Comparison of ENCODE assay signal across 11 mouse cellular contexts in the genomic region with DNA sequence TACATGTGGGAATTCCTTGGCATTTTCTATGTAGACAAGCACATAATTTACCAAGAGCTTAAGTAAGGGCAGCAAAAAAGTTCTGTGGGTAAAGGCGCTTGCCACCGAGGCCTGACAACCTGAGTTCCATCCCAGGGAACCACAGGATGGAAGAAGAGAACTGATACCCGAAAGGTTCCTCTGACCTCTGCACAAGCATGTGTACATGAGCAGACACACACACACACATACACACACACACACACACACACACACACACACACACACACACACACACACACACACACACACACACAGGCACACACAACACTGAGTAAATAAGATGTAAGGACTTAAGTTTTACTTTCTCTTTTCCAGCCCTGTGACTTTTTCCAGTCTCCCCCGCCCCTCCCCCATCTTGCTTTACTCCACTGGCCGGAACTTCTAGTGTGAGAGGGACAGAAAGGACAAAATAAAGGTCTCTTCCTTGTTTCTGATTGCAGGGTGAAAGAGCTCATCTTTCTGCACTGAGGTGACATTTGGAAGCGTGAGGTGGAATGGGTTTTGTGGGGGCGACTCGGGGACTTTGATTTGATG. TPM values are rescaled to one million over a fixed set of nuclear protein-coding genes. Genes with fewer than 3 reads are reported as not detected.
A peak's percentile ranks its signal among the peaks of the same experiment; 100 is the strongest.
DNase-seq lines count a peak whose midpoint lies in the region; ATAC-seq lines count a peak whose summit lies in the region.
"Had no signal": no experiment of that assay in that cellular context is flagged by ENCODE, and none has a peak within 500 bp of the region (broad histone marks: within the 10 kb centered on the region; RNA-seq: fewer than 3 reads in every experiment).

No protein-coding gene starts in this region.

- WGBS in heart, embryonic 10.5 days: 59% methylated on average over 8 of the region's 8 CpGs
- 49% methylated on average over 8 of the region's 8 CpGs for WGBS in liver, embryonic 12.5 days (ENCODE audit: insufficient replicate concordance)
- 61% methylated on average over 8 of the region's 8 CpGs for WGBS in intestine, embryonic 15.5 days

- no peak for ATAC-seq in liver, embryonic 12.5 days
- no peak for ATAC-seq in intestine, embryonic 15.5 days

- H3K27ac ChIP-seq in heart, embryonic 10.5 days: peak overlapping the region; percentile 22; the same call in 1 of the 2 replicates
- no peak overlapping the region for H3K27ac ChIP-seq in liver, embryonic 12.5 days
- no peak overlapping the region for H3K27ac ChIP-seq in intestine, embryonic 15.5 days
- H3K27ac ChIP-seq: limb, embryonic 13.5 days had no signal

- no peaks in the 10 kb centered on the region for H3K9me3 ChIP-seq in heart, embryonic 10.5 days
- H3K9me3 ChIP-seq in liver, embryonic 12.5 days (replicated peaks): no peaks in the 10 kb centered on the region
- no peaks in the 10 kb centered on the region for H3K9me3 ChIP-seq in intestine, embryonic 15.5 days
- H3K9me3 ChIP-seq: G1E; limb, embryonic 13.5 days had no signal

- no peak overlapping the region for H3K4me2 ChIP-seq in liver, embryonic 12.5 days
- no peak overlapping the region for H3K4me2 ChIP-seq in intestine, embryonic 15.5 days (replicated peaks)
- H3K4me2 ChIP-seq: limb, embryonic 13.5 days had no signal

- no peak for DNase-seq in heart, embryonic 10.5 days (ENCODE audit: low spot score)
- DNase-seq in heart, adult 11 months: no peak
- DNase-seq in liver: peak; percentile 34
- peak; percentile 53 for DNase-seq in adipocyte (ENCODE audit: low spot score)
- peak; percentile 73 for DNase-seq in lung, postnatal 10 days
- no peak for DNase-seq in MN1 (ENCODE audit: low spot score)
- DNase-seq: thymus, postnatal 25 days had no signal

- H3K27me3 ChIP-seq in heart, embryonic 10.5 days (ENCODE audit: insufficient read depth, poor library complexity, severe bottlenecking): 0 out of 2 replicates have a peak, but pooled peaks cover 11% of the 10 kb centered on the region
- peaks cover 27% of the 10 kb centered on the region for H3K27me3 ChIP-seq in liver, embryonic 12.5 days (replicated peaks)
- H3K27me3 ChIP-seq in intestine, embryonic 15.5 days (replicated peaks): no peaks in the 10 kb centered on the region
- H3K27me3 ChIP-seq: limb, embryonic 13.5 days had no signal

- H3K4me3 ChIP-seq in heart, embryonic 10.5 days: no peak overlapping the region
- no peak overlapping the region for H3K4me3 ChIP-seq in liver, embryonic 12.5 days
- no peak overlapping the region for H3K4me3 ChIP-seq in intestine, embryonic 15.5 days (replicated peaks)
- H3K4me3 ChIP-seq: limb, embryonic 13.5 days had no signal

- peaks cover 37% of the 10 kb centered on the region for H3K4me1 ChIP-seq in heart, embryonic 10.5 days
- peaks cover 13% of the 10 kb centered on the region for H3K4me1 ChIP-seq in liver, embryonic 12.5 days
- peaks cover 16% of the 10 kb centered on the region for H3K4me1 ChIP-seq in intestine, embryonic 15.5 days (replicated peaks)

- no peak overlapping the region for H3K9ac ChIP-seq in liver, embryonic 12.5 days
- no peak overlapping the region for H3K9ac ChIP-seq in intestine, embryonic 15.5 days
- H3K9ac ChIP-seq: limb, embryonic 13.5 days had no signal

- H3K36me3 ChIP-seq in heart, embryonic 10.5 days: no peaks in the 10 kb centered on the region
- H3K36me3 ChIP-seq in liver, embryonic 12.5 days: no peaks in the 10 kb centered on the region
- no peaks in the 10 kb centered on the region for H3K36me3 ChIP-seq in intestine, embryonic 15.5 days
- H3K36me3 ChIP-seq: G1E; limb, embryonic 13.5 days had no signal

RNA-seq across cellular contexts. Expression of gene Alpl, which starts 32.2 kb away (rescaled TPM):
- polyA plus RNA-seq in heart, embryonic 10.5 days (2016; fragmentation: Nextera tagmentation; extraction: Ambion mirVana): 1.0 and 4.5 TPM in 2 replicates
- 5.1 and 6.5 TPM in 2 replicates for polyA plus RNA-seq in liver, embryonic 12.5 days (2016; fragmentation: Nextera tagmentation; extraction: Ambion mirVana)
- polyA plus RNA-seq in intestine, embryonic 15.5 days (2015; fragmentation: Nextera tagmentation; extraction: Ambion mirVana): 3.8 and 4.6 TPM in 2 replicates
- polyA plus RNA-seq: G1E had no signal

Comparison
In these comparisons a context has a peak if more than half of its experiments do, and no peak if none do; other contexts are left out.
1. DNase-seq: peak in liver (single experiment), adipocyte (single experiment) and lung, postnatal 10 days (single experiment); none in heart, embryonic 10.5 days (single experiment), heart, adult 11 months (single experiment) and MN1 (single experiment).